Mouse (Mus musculus) kidney, embryonic 16.5 days (tissue): ENCODE results near the gene Fcho1. TPM values are rescaled to one million over a fixed set of nuclear protein-coding genes. Genes with fewer than 3 reads are reported as not detected.

ENCODE experiments used
- ATAC-seq: fragments of 200-750 bp; cut with Nextera tagmentation; 2 replicates; pipeline ENCODE4 v1.8.0; 2017; ENCODE audit warnings: moderate TSS enrichment; ENCODE audit not compliant: low FRiP score, low TSS enrichment
- H3K27ac ChIP-seq: fragments of 300-500 bp; sonication (generic); 2 replicates; pipeline ENCODE4 v1.5.1; 2014; ENCODE audit warnings: low read length
- H3K27me3 ChIP-seq: fragments of 300-500 bp; sonication (generic); 2 replicates; pipeline ENCODE4 v1.6.1; 2014; ENCODE audit warnings: low read length, control low read depth, mixed read lengths; ENCODE audit not compliant: insufficient read depth
- H3K36me3 ChIP-seq: fragments of 300-500 bp; sonication (generic); 2 replicates; pipeline ENCODE4 v1.6.1; 2014; ENCODE audit warnings: low read length, control low read depth, mixed read lengths; ENCODE audit not compliant: insufficient read depth
- H3K4me1 ChIP-seq: fragments of 300-500 bp; sonication (generic); 2 replicates; pipeline ENCODE4 v1.6.1; 2014; ENCODE audit warnings: low read length, control low read depth, mixed read lengths; ENCODE audit not compliant: insufficient read depth
- H3K4me2 ChIP-seq: fragments of 300-500 bp; sonication (generic); replicated peaks from 2 replicates; pipeline ENCODE4 v1.6.1; 2014; ENCODE audit warnings: low read depth, low read length
- H3K4me3 ChIP-seq: fragments of 300-500 bp; sonication (generic); 2 replicates; pipeline ENCODE4 v1.5.1; 2014; ENCODE audit warnings: mild to moderate bottlenecking, low read length
- H3K9ac ChIP-seq: fragments of 300-500 bp; sonication (generic); replicated peaks from 2 replicates; pipeline ENCODE4 v1.6.1; 2014; ENCODE audit warnings: low read length
- H3K9me3 ChIP-seq: fragments of 300-500 bp; sonication (generic); 2 replicates; pipeline ENCODE4 v1.6.1; 2016; ENCODE audit warnings: low read length, control low read depth
- WGBS: fragments of 180-500 bp; shearing (Covaris S2); extraction: QIAGEN DNeasy Blood & Tissue Kit; methylation state at CpG from one replicate; pipeline ENCODE4 v1.1.7; 2014; 5-methylcytosine and 5-hydroxymethylcytosine counted together
- polyA plus RNA-seq: library from polyadenylated mRNA; unstranded; fragments of >200 nt; fragmentation: Nextera tagmentation; extraction: Ambion mirVana; gene quantifications from 2 replicates; pipeline ENCODE4 v1.2.1, GENCODE M21; 2015

The Fcho1 gene
- polyA plus RNA-seq, 1 experiment from 2014 or later = 8.7 TPM

DNA sequence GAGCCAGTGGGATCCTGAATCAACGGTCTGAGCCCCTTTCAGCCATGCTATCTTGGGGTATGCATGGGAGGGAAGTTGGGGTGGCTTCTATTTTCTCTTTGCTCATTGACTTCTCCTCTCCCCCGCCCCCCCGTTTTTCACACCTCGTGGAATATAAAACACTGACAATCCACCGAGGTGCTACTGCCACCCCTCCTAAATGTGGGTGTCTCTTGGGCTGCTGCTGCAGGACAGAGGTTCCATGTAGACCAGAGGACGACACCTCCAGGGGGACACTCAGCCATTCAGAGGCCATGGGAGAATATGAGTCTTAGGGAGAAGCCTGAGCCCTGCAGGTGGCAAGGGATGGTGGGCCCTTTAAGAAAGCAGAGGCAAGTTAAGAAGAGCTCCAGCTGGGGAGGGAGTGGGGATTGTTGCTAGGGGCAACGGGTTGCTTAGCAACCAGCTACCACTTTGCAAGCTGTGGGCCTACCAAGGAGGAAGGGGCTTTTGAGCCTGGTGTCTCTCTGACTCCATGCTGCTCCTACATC is 5.5 kb downstream of the Fcho1 start:
- no peak overlapping the region for H3K27ac ChIP-seq
- peaks cover 4% of the 10 kb centered on the region for H3K27me3 ChIP-seq
- no peaks in the 10 kb centered on the region for H3K9me3 ChIP-seq
- no peak overlapping the region for H3K4me3 ChIP-seq
- no peak overlapping the region for H3K9ac ChIP-seq
- H3K4me1 ChIP-seq = peaks cover 2% of the 10 kb centered on the region
- H3K4me2 ChIP-seq = no peak overlapping the region
- WGBS = 34% methylated on average over 7 of the region's 7 CpGs
- no peaks in the 10 kb centered on the region for H3K36me3 ChIP-seq
- no peak for ATAC-seq

DNA sequence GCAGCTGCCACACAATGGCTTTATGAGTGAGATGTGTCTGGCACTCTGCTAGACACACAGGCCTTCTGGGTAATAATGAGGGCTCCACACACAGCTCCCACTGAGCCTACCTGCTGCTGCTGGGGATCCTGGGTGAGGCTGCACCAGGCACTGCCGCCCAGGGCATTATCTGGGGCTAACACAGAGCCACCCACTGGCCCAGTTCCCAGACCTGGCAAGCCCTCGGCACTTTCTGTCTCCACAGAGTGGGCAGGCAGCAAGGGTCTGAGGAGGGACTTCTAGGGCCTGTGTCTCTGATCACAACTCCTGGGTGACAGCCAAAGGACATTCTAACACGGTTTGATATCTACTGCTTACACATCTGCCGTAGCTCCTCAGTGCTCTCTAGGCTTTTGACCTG is 6.3 kb downstream of the Fcho1 start:
- H3K9me3 ChIP-seq = no peaks in the 10 kb centered on the region
- no peaks in the 10 kb centered on the region for H3K36me3 ChIP-seq
- H3K9ac ChIP-seq = no peak overlapping the region
- no peak overlapping the region for H3K4me3 ChIP-seq
- H3K4me1 ChIP-seq = no peaks in the 10 kb centered on the region
- no peak overlapping the region for H3K27ac ChIP-seq
- WGBS = 69% methylated on average over 4 of the region's 4 CpGs
- H3K27me3 ChIP-seq = no peaks in the 10 kb centered on the region
- no peak overlapping the region for H3K4me2 ChIP-seq
- no peak for ATAC-seq

DNA sequence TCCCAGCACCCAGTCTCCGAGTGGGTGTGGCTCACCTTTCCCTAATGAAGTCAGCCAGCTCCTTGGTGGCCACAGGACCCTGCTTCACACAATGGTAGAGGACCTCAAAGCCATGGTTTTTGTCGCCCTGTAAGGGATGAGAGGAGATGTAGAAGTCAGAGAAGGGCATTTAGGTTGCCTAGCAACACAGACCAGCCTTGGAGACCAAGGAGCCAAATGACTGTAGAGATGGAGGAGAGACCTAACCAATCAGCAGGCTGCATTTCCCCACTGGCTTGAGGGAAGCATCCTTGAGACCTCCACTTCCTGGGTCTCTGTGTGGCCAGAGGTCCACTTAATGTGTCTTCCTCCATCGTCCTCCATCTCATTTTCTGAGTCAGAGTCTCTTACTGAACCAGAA is 7.3 kb downstream of the Fcho1 start:
- Histone ChIP-seq H3K27ac (no peak overlapping the region), H3K9ac (no peak overlapping the region), H3K9me3 (no peaks in the 10 kb centered on the region), H3K4me3 (no peak overlapping the region), H3K4me2 (no peak overlapping the region), H3K27me3 (no peaks in the 10 kb centered on the region), H3K36me3 (no peaks in the 10 kb centered on the region), H3K4me1 (no peaks in the 10 kb centered on the region)
- ATAC-seq = no peak
- 38% methylated on average over 3 of the region's 3 CpGs for WGBS

- 0 out of 2 replicates have a peak, but pooled peaks have one; percentile 9 for ATAC-seq
- WGBS = 69% methylated on average over 12 of the region's 12 CpGs
- Histone ChIP-seq H3K27ac (no peak overlapping the region), H3K4me3 (no peak overlapping the region), H3K36me3 (no peaks in the 10 kb centered on the region), H3K4me2 (no peak overlapping the region), H3K9ac (no peak overlapping the region), H3K27me3 (no peaks in the 10 kb centered on the region), H3K4me1 (no peaks in the 10 kb centered on the region), H3K9me3 (no peaks in the 10 kb centered on the region)
Observed at GRCm38 (mm10) chr8:71717096-71717495, 8.4 kb downstream of the Fcho1 start.

DNA sequence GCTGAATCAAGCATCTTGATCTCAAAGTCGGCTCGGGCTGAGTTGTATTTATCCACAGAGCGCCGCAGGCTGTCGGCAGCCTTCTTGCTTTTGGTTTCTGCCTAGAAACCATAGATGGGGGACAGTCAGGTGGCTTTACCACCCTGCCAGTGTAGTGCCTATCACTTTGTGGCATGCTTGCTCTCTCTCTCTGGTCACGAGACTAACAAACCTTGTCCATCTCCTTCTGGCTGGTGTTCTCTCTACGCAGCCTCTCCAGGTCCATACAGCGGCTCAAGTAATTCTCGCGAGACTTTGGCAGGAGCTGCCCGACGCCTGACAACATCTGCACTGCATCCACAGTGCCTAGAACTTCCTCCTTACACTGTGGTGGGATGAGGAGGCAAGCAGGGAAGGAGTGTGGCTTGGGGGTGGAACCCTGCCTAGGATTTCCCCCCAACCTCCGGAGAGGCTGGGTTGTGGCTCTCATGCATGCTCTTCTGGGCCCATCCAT is 8.9 kb downstream of the Fcho1 start:
- Histone ChIP-seq H3K4me3 (no peak overlapping the region), H3K4me1 (no peaks in the 10 kb centered on the region), H3K27ac (no peak overlapping the region), H3K9me3 (no peaks in the 10 kb centered on the region), H3K4me2 (no peak overlapping the region), H3K9ac (no peak overlapping the region), H3K27me3 (no peaks in the 10 kb centered on the region), H3K36me3 (no peaks in the 10 kb centered on the region)
- 88% methylated on average over 13 of the region's 13 CpGs for WGBS
- no peak for ATAC-seq

GRCm38 (mm10) chr8:71715531-71715930 is 10.0 kb downstream of the Fcho1 start:
- H3K4me3 ChIP-seq = no peak overlapping the region
- H3K36me3 ChIP-seq = no peaks in the 10 kb centered on the region
- no peak overlapping the region for H3K4me2 ChIP-seq
- no peak overlapping the region for H3K9ac ChIP-seq
- no peaks in the 10 kb centered on the region for H3K27me3 ChIP-seq
- ATAC-seq = no peak
- WGBS = 35% methylated on average over 8 of the region's 8 CpGs
- no peaks in the 10 kb centered on the region for H3K4me1 ChIP-seq
- H3K9me3 ChIP-seq = no peaks in the 10 kb centered on the region
- H3K27ac ChIP-seq = no peak overlapping the region

DNA sequence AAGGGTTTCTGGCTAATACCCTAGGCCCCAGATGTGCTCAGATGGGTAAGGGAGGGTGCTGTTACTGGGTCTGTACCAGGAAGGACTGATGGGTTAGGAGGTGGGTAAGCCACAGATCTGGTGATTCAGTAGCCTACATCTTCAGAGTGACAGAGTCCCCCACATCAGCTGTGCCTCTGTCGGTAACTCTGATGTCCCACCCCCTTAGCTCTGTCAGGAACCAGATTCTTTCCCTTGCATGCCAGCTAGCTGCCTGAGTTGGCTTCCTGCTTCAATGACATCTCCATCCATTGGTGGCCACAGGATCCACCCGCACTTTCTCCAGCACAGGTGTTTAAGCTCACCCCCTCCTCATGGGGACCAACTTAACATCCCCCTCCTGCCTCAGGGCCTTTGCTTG is 13.9 kb downstream of the Fcho1 start:
- Histone ChIP-seq H3K9ac (no peak overlapping the region), H3K36me3 (no peaks in the 10 kb centered on the region), H3K4me2 (no peak overlapping the region), H3K27me3 (peaks cover 22% of the 10 kb centered on the region), H3K9me3 (no peaks in the 10 kb centered on the region), H3K27ac (no peak overlapping the region), H3K4me3 (no peak overlapping the region), H3K4me1 (peaks cover 3% of the 10 kb centered on the region; the same call in 1 of the 2 replicates)
- no peak for ATAC-seq
- WGBS = 86% methylated on average over 2 of the region's 2 CpGs

DNA sequence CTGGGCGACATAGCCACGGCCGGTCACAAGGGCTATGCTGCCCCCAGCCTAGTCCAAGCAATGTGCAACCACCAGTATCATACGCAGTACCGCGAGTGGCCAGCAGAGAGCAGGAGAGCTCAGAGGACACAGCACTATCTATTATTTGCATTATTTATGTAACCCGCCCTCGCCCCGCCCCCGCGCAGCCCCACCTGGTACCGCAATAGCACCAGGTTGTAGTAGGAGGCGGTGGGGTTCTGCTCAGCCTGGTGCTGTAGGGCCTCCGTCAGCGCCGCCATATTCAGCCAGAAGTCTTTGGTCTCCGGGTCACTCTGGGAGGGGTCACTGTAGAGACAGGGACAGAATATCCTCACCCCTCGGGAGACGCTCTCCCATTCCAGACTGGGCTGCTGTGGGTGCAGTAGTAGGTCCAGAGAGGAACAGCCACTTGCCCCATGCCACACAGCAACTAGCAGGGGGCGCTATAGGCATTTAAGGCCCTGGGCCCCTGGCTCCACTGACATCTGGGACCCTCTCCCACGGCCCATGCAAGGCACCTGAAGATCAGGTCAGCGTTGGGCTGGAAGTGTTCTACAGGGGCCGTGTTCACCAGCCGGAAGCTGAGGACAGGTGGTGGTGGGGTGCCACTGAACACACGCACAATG is 15.6 kb downstream of the Fcho1 start:
- peaks cover 25% of the 10 kb centered on the region for H3K27me3 ChIP-seq
- H3K4me1 ChIP-seq = peaks cover 3% of the 10 kb centered on the region; the same call in 1 of the 2 replicates
- peak overlapping the region; percentile 47 for H3K4me2 ChIP-seq
- 19% methylated on average over 25 of the region's 25 CpGs for WGBS
- H3K27ac ChIP-seq = no peak overlapping the region
- no peaks in the 10 kb centered on the region for H3K9me3 ChIP-seq
- H3K9ac ChIP-seq = no peak overlapping the region; the same call in 1 of the 2 replicates
- no peaks in the 10 kb centered on the region for H3K36me3 ChIP-seq
- ATAC-seq = peak; percentile 74
- H3K4me3 ChIP-seq = peak overlapping the region; percentile 19; the same call in 1 of the 2 replicates

DNA sequence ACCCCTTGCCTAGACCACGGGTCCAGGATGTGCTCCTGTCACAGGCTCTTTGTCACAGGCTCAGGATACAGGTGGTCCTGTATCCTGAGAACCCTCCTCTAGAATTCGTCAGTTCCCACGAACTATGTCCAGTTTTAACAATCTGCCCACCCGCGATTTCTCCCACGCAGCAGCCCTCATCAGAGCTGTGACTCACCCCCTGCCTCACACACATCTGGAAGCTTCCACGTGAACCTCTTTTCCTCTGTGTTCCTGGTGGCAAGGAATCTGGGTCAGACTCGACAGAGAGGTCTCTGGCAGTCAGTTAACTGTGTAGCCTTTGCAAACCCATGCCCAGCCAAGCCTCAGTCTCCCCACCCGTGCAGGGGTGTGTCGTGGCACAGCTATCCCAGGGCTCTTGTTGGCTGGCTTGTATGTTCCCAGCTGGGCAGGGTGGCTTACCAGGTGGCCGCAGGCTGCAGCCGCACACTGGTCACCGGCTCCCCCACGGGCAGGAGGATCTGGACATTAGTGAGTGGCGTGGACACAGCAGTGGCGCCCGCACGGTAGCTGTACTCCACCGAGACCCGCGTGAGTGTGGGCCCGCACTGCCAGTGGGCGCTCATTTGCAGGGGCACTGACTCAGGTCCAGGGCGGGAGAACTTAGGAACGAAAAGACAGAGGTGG is 16.2 kb downstream of the Fcho1 start:
- Histone ChIP-seq H3K27ac (no peak overlapping the region), H3K36me3 (no peaks in the 10 kb centered on the region), H3K9ac (no peak overlapping the region), H3K9me3 (no peaks in the 10 kb centered on the region), H3K4me1 (peaks cover 3% of the 10 kb centered on the region; the same call in 1 of the 2 replicates), H3K4me3 (no peak overlapping the region), H3K27me3 (peaks cover 32% of the 10 kb centered on the region), H3K4me2 (peak overlapping the region; percentile 47)
- WGBS = 35% methylated on average over 25 of the region's 25 CpGs
- 0 out of 2 replicates have a peak, but pooled peaks have one; percentile 1 for ATAC-seq

- Histone ChIP-seq H3K9me3 (no peaks in the 10 kb centered on the region), H3K4me2 (no peak overlapping the region), H3K36me3 (no peaks in the 10 kb centered on the region), H3K27me3 (peaks cover 37% of the 10 kb centered on the region), H3K27ac (no peak overlapping the region), H3K4me1 (peaks cover 3% of the 10 kb centered on the region; the same call in 1 of the 2 replicates), H3K9ac (no peak overlapping the region), H3K4me3 (no peak overlapping the region)
- no peak for ATAC-seq
- WGBS = 40% methylated on average over 8 of the region's 8 CpGs
Observed at GRCm38 (mm10) chr8:71707874-71708273, 17.6 kb downstream of the Fcho1 start.
